Mouse (Mus musculus) liver, embryonic 16.5 days (tissue): ENCODE results near the gene Scaf8. TPM values are rescaled to one million over a fixed set of nuclear protein-coding genes. Genes with fewer than 3 reads are reported as not detected.
A peak's percentile ranks its signal among the peaks of the same experiment; 100 is the strongest.
"Not testable (repeated sequence)": the region's sequence is repeated elsewhere in the genome, so short reads cannot be mapped to it uniquely, and the experiment has no call there.

Experiments used
- ATAC-seq: fragments of 200-750 bp; cut with Nextera tagmentation; 2 replicates; pipeline ENCODE4 v1.8.0; 2017; ENCODE audit warnings: low read depth, mild to moderate bottlenecking, moderate number of reproducible peaks, moderate library complexity
- H3K27ac ChIP-seq: fragments of 300-500 bp; sonication (generic); 2 replicates; pipeline ENCODE4 v1.5.1; 2014; ENCODE audit warnings: mild to moderate bottlenecking, low read length
- H3K27me3 ChIP-seq: fragments of 300-500 bp; sonication (generic); 2 replicates; pipeline ENCODE4 v1.6.1; 2014; ENCODE audit warnings: low read depth, low read length, mixed read lengths; ENCODE audit not compliant: control insufficient read depth, insufficient read depth
- H3K36me3 ChIP-seq: fragments of 300-500 bp; sonication (generic); 2 replicates; pipeline ENCODE4 v1.6.1; 2014; ENCODE audit warnings: mild to moderate bottlenecking; ENCODE audit not compliant: control insufficient read depth, insufficient read depth
- H3K4me1 ChIP-seq: fragments of 300-500 bp; sonication (generic); 2 replicates; pipeline ENCODE4 v1.6.1; 2014; ENCODE audit warnings: low read depth, low read length, mixed read lengths; ENCODE audit not compliant: control insufficient read depth
- H3K4me2 ChIP-seq: fragments of 300-500 bp; sonication (generic); 2 replicates; pipeline ENCODE4 v1.6.1; 2014; ENCODE audit warnings: low read depth, low read length, mixed read lengths
- H3K4me3 ChIP-seq: fragments of 300-500 bp; sonication (generic); 2 replicates; pipeline ENCODE4 v1.5.1; 2014; ENCODE audit warnings: low read depth, mild to moderate bottlenecking, low read length
- H3K9ac ChIP-seq: fragments of 300-500 bp; sonication (generic); 2 replicates; pipeline ENCODE4 v1.6.1; 2014; ENCODE audit warnings: low read depth, low read length
- H3K9me3 ChIP-seq: fragments of 300-500 bp; sonication (generic); replicated peaks from 2 replicates; pipeline ENCODE4 v1.6.1; 2016; ENCODE audit warnings: low read length; ENCODE audit not compliant: control insufficient read depth
- WGBS: fragments of 180-500 bp; shearing (Covaris S2); extraction: QIAGEN DNeasy Blood & Tissue Kit; methylation state at CpG from one replicate; pipeline ENCODE4 v1.1.7; 2014; ENCODE audit not compliant: insufficient replicate concordance; 5-methylcytosine and 5-hydroxymethylcytosine counted together
- polyA plus RNA-seq: library from polyadenylated mRNA; unstranded; fragments of >200 nt; fragmentation: Nextera tagmentation; extraction: Ambion mirVana; gene quantifications from 2 replicates; pipeline ENCODE4 v1.2.1, GENCODE M21; 2015

Gene Scaf8
- polyA plus RNA-seq, 1 experiment from 2014 or later, result 7.2 TPM

GRCm38 (mm10) chr17:3083886-3084550 lies 30.8 kb upstream of the Scaf8 start:
- H3K36me3 ChIP-seq, result no peaks in the 10 kb centered on the region
- H3K4me3 ChIP-seq, result peak overlapping the region; percentile 77
- H3K9me3 ChIP-seq, result no peaks in the 10 kb centered on the region
- ATAC-seq, result peak; percentile 78
- H3K27ac ChIP-seq, result peak overlapping the region; percentile 94
- peaks cover 9% of the 10 kb centered on the region for H3K4me1 ChIP-seq
- H3K4me2 ChIP-seq, result peak overlapping the region; percentile 88
- H3K27me3 ChIP-seq, result no peaks in the 10 kb centered on the region
- under 1% methylated on average over 39 of the region's 40 CpGs for WGBS
- peak overlapping the region; percentile 66 for H3K9ac ChIP-seq

- H3K9me3 ChIP-seq, result no peaks in the 10 kb centered on the region
- peak overlapping the region; percentile 94 for H3K27ac ChIP-seq
- peak overlapping the region; percentile 77 for H3K4me3 ChIP-seq
- ATAC-seq, result peak; percentile 32
- no peaks in the 10 kb centered on the region for H3K27me3 ChIP-seq
- H3K36me3 ChIP-seq, result no peaks in the 10 kb centered on the region
- under 1% methylated on average over 31 of the region's 31 CpGs for WGBS
- H3K9ac ChIP-seq, result peak overlapping the region; percentile 66
- peak overlapping the region; percentile 88 for H3K4me2 ChIP-seq
- H3K4me1 ChIP-seq, result peaks cover 9% of the 10 kb centered on the region
These were observed 30.2 kb upstream of the Scaf8 start for GRCm38 (mm10) chr17:3084551-3084930.

GRCm38 (mm10) chr17:3085152-3085551 lies 29.6 kb upstream of the Scaf8 start:
- Histone ChIP-seq H3K9ac (no peak overlapping the region), H3K4me1 (peaks cover 9% of the 10 kb centered on the region), H3K27ac (no peak overlapping the region), H3K9me3 (no peaks in the 10 kb centered on the region), H3K36me3 (no peaks in the 10 kb centered on the region), H3K4me3 (peak overlapping the region; percentile 77), H3K4me2 (peak overlapping the region; percentile 88), H3K27me3 (no peaks in the 10 kb centered on the region)
- ATAC-seq, result no peak
- 47% methylated on average over 3 of the region's 3 CpGs for WGBS

- Histone ChIP-seq H3K36me3 (no peaks in the 10 kb centered on the region), H3K9me3 (no peaks in the 10 kb centered on the region), H3K4me1 (no peaks in the 10 kb centered on the region), H3K27me3 (no peaks in the 10 kb centered on the region), H3K9ac (no peak overlapping the region), H3K27ac (no peak overlapping the region), H3K4me2 (no peak overlapping the region), H3K4me3 (no peak overlapping the region)
- 35% methylated on average over 4 of the region's 4 CpGs for WGBS
- ATAC-seq, result no peak
These were observed 22.1 kb upstream of the Scaf8 start for GRCm38 (mm10) chr17:3092682-3093081.

- H3K27ac ChIP-seq, H3K4me3 ChIP-seq, H3K4me1 ChIP-seq, H3K4me2 ChIP-seq, H3K9me3 ChIP-seq, H3K27me3 ChIP-seq, ATAC-seq, H3K9ac ChIP-seq, H3K36me3 ChIP-seq: not testable (repeated sequence)
- 52% methylated on average over 1 of the region's 1 CpGs for WGBS
These were observed 15.5 kb upstream of the Scaf8 start for GRCm38 (mm10) chr17:3099273-3099672.

- Histone ChIP-seq H3K4me3 (peak overlapping the region; percentile 56), H3K27me3 (no peaks in the 10 kb centered on the region), H3K4me1 (peaks cover 8% of the 10 kb centered on the region), H3K4me2 (peak overlapping the region; percentile 79), H3K9me3 (no peaks in the 10 kb centered on the region), H3K27ac (peak overlapping the region; percentile 19; the same call in 1 of the 2 replicates), H3K9ac (peak overlapping the region; percentile 58), H3K36me3 (no peaks in the 10 kb centered on the region)
- peak; percentile 97 for ATAC-seq
- WGBS, result 8% methylated on average over 14 of the region's 14 CpGs
These were observed 12.2 kb upstream of the Scaf8 start for GRCm38 (mm10) chr17:3102336-3103165.

GRCm38 (mm10) chr17:3104154-3104931 lies 10.4 kb upstream of the Scaf8 start:
- H3K9me3 ChIP-seq, result no peaks in the 10 kb centered on the region
- 61% methylated on average over 6 of the region's 6 CpGs for WGBS
- H3K36me3 ChIP-seq, result no peaks in the 10 kb centered on the region
- H3K27ac ChIP-seq, result no peak overlapping the region
- peaks cover 8% of the 10 kb centered on the region for H3K4me1 ChIP-seq
- H3K27me3 ChIP-seq, result no peaks in the 10 kb centered on the region
- no peak for ATAC-seq
- no peak overlapping the region for H3K4me2 ChIP-seq
- no peak overlapping the region for H3K9ac ChIP-seq
- no peak overlapping the region for H3K4me3 ChIP-seq

GRCm38 (mm10) chr17:3105022-3105421 lies 9.8 kb upstream of the Scaf8 start:
- 48% methylated on average over 1 of the region's 1 CpGs for WGBS
- ATAC-seq, result no peak

More at GRCm38 (mm10) chr17:3105022-3105421, 9.8 kb upstream of the Scaf8 start:
- no peaks in the 10 kb centered on the region for H3K36me3 ChIP-seq
- H3K27ac ChIP-seq, result no peak overlapping the region
- no peak overlapping the region for H3K4me2 ChIP-seq
- H3K4me3 ChIP-seq, result no peak overlapping the region
- no peaks in the 10 kb centered on the region for H3K27me3 ChIP-seq
- H3K9ac ChIP-seq, result no peak overlapping the region
- H3K4me1 ChIP-seq, result peaks cover 8% of the 10 kb centered on the region
- no peaks in the 10 kb centered on the region for H3K9me3 ChIP-seq
